Mouse (Mus musculus): ENCODE data around the gene Chrd. TPM values are rescaled to one million over a fixed set of nuclear protein-coding genes. Genes with fewer than 3 reads are reported as not detected.

Gene Chrd
- polyA plus RNA-seq, 1 experiment, result 1.1 TPM

DNA sequence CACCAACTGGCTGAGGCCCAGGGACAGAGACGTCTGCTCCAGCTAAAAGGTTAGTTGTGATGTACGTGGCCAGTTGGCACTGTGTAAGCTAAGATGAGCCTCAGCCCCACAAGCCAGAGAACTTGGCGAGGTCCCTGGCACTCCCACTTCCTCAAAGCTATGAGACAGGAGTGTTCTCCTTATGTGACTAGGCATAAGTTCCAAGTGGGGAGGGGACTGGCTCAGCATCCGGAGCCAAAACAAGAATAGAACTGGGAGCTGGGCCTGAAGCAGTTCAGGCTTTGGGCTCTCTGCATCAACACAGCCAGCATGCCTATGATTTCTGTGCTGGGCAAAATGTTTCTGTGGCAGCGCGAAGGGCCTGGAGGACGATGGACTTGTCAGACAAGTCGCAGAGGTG, 38.1 kb upstream of the Chrd start:
- no peak overlapping the region for H3K4me3 ChIP-seq (ENCODE audit: low read depth, low read length)
- H3K27ac ChIP-seq (ENCODE audit: insufficient read depth, low read length), result no peak overlapping the region
- H3K9ac ChIP-seq (ENCODE audit: low read depth, poor library complexity, severe bottlenecking), result no peak overlapping the region
- peaks cover 3% of the 10 kb centered on the region for H3K4me1 ChIP-seq (ENCODE audit: control insufficient read depth, insufficient read depth, low read length)
- no peaks in the 10 kb centered on the region for H3K9me3 ChIP-seq (replicated peaks; ENCODE audit: control insufficient read depth, insufficient read depth, low read length, poor library complexity, severe bottlenecking)
- H3K36me3 ChIP-seq (ENCODE audit: control insufficient read depth, insufficient read depth, low read length, poor library complexity, severe bottlenecking), result peaks cover 12% of the 10 kb centered on the region
- H3K27me3 ChIP-seq (ENCODE audit: control insufficient read depth, insufficient read depth, low read length, poor library complexity, severe bottlenecking), result no peaks in the 10 kb centered on the region
- TF ChIP-seq CTCF (IDR thresholded peaks at IDR 0.05; ENCODE audit: low read depth, low read length) (no peak), EP300 (IDR thresholded peaks at IDR 0.05; ENCODE audit: insufficient read depth, low read depth, low read length) (no peak), POLR2A (IDR thresholded peaks at IDR 0.05; ENCODE audit: insufficient read depth, low read length) (no peak)

GRCm38 (mm10) chr16:20695622-20696323, 37.2 kb upstream of the Chrd start:
- no peak for TF ChIP-seq POLR2A (IDR thresholded peaks at IDR 0.05; ENCODE audit: insufficient read depth, low read length)
- no peak for TF ChIP-seq EP300 (IDR thresholded peaks at IDR 0.05; ENCODE audit: insufficient read depth, low read depth, low read length)
- TF ChIP-seq CTCF (IDR thresholded peaks at IDR 0.05; ENCODE audit: low read depth, low read length), result no peak
- Histone ChIP-seq H3K4me1 (ENCODE audit: control insufficient read depth, insufficient read depth, low read length) (peaks cover 3% of the 10 kb centered on the region), H3K4me3 (ENCODE audit: low read depth, low read length) (peak overlapping the region; percentile 36), H3K27me3 (ENCODE audit: control insufficient read depth, insufficient read depth, low read length, poor library complexity, severe bottlenecking) (no peaks in the 10 kb centered on the region), H3K9ac (ENCODE audit: low read depth, poor library complexity, severe bottlenecking) (no peak overlapping the region), H3K27ac (ENCODE audit: insufficient read depth, low read length) (no peak overlapping the region), H3K9me3 (replicated peaks; ENCODE audit: control insufficient read depth, insufficient read depth, low read length, poor library complexity, severe bottlenecking) (no peaks in the 10 kb centered on the region), H3K36me3 (ENCODE audit: control insufficient read depth, insufficient read depth, low read length, poor library complexity, severe bottlenecking) (peaks cover 5% of the 10 kb centered on the region)

DNA sequence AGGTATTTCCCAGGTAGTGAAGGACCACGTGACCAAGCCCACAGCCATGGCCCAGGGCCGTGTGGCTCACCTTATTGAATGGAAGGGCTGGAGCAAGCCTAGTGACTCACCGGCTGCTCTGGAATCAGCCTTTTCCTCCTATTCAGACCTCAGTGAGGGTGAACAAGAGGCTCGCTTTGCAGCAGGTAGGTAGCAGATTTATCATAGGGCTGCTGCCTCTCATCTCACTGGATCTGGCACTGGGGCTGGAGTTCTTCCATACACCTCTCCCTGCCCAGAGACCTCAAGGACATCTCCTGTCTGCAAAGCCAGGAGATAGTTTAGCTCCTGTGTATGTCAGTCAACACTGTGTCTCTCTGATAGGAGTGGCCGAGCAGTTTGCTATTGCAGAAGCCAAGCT, 33.7 kb upstream of the Chrd start:
- Histone ChIP-seq H3K9ac (ENCODE audit: low read depth, poor library complexity, severe bottlenecking) (no peak overlapping the region), H3K4me1 (ENCODE audit: control insufficient read depth, insufficient read depth, low read length) (no peaks in the 10 kb centered on the region), H3K9me3 (replicated peaks; ENCODE audit: control insufficient read depth, insufficient read depth, low read length, poor library complexity, severe bottlenecking) (no peaks in the 10 kb centered on the region), H3K27ac (ENCODE audit: insufficient read depth, low read length) (no peak overlapping the region), H3K4me3 (ENCODE audit: low read depth, low read length) (no peak overlapping the region), H3K36me3 (ENCODE audit: control insufficient read depth, insufficient read depth, low read length, poor library complexity, severe bottlenecking) (no peaks in the 10 kb centered on the region), H3K27me3 (ENCODE audit: control insufficient read depth, insufficient read depth, low read length, poor library complexity, severe bottlenecking) (no peaks in the 10 kb centered on the region)
- TF ChIP-seq CTCF (IDR thresholded peaks at IDR 0.05; ENCODE audit: low read depth, low read length) (no peak), EP300 (IDR thresholded peaks at IDR 0.05; ENCODE audit: insufficient read depth, low read depth, low read length) (no peak), POLR2A (IDR thresholded peaks at IDR 0.05; ENCODE audit: insufficient read depth, low read length) (no peak)

DNA sequence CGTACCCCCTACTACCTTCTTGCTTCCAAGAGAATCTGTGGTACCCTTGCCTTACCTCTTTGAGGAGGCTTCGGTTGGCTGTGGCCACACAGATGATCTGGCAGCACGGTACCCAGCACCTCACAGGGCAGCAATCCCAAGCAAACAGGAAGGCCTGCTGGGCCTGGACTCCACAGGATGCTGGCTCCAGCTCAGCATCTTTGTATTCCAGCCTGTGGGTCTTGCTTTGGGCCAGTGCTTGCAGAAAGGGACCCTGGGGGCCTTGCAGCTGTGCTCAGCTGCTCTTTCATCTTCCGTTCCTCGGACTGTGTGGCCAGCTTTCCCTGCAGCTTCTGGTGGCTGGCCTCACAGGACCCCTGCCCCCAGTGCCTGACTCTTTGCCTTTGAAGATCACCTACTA, 32.9 kb upstream of the Chrd start:
- H3K36me3 ChIP-seq (ENCODE audit: control insufficient read depth, insufficient read depth, low read length, poor library complexity, severe bottlenecking), result no peaks in the 10 kb centered on the region
- no peak overlapping the region for H3K9ac ChIP-seq (ENCODE audit: low read depth, poor library complexity, severe bottlenecking)
- H3K4me3 ChIP-seq (ENCODE audit: low read depth, low read length), result no peak overlapping the region
- no peaks in the 10 kb centered on the region for H3K9me3 ChIP-seq (replicated peaks; ENCODE audit: control insufficient read depth, insufficient read depth, low read length, poor library complexity, severe bottlenecking)
- no peaks in the 10 kb centered on the region for H3K27me3 ChIP-seq (ENCODE audit: control insufficient read depth, insufficient read depth, low read length, poor library complexity, severe bottlenecking)
- H3K4me1 ChIP-seq (ENCODE audit: control insufficient read depth, insufficient read depth, low read length), result no peaks in the 10 kb centered on the region
- TF ChIP-seq EP300 (IDR thresholded peaks at IDR 0.05; ENCODE audit: insufficient read depth, low read depth, low read length), result no peak
- no peak for TF ChIP-seq POLR2A (IDR thresholded peaks at IDR 0.05; ENCODE audit: insufficient read depth, low read length)
- TF ChIP-seq CTCF (IDR thresholded peaks at IDR 0.05; ENCODE audit: low read depth, low read length), result no peak
- H3K27ac ChIP-seq (ENCODE audit: insufficient read depth, low read length), result no peak overlapping the region

DNA sequence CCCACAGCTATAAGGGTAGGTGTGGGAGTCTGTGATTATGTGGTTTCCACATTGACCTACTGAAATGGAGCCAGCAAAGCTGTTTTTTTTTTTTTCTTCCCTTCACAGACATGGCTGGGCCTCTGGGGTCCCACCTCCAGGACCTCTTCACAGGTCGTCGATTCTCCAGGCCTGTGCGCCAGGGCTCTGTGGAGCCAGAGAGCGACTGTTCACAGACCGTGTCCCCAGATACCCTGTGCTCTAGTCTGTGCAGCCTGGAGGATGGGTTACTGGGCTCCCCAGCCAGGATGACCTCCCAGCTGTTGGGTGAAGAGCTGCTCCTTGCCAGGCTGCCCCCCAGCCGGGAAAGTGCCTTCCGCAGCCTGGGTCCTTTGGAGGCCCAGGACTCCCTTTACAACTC, 31.6 kb upstream of the Chrd start:
- TF ChIP-seq EP300 (IDR thresholded peaks at IDR 0.05; ENCODE audit: insufficient read depth, low read depth, low read length), result no peak
- no peak for TF ChIP-seq CTCF (IDR thresholded peaks at IDR 0.05; ENCODE audit: low read depth, low read length)
- no peak for TF ChIP-seq POLR2A (IDR thresholded peaks at IDR 0.05; ENCODE audit: insufficient read depth, low read length)
- 0 out of 2 replicates have a peak, but pooled peaks cover 5% of the 10 kb centered on the region for H3K36me3 ChIP-seq (ENCODE audit: control insufficient read depth, insufficient read depth, low read length, poor library complexity, severe bottlenecking)
- H3K4me1 ChIP-seq (ENCODE audit: control insufficient read depth, insufficient read depth, low read length), result no peaks in the 10 kb centered on the region
- H3K27me3 ChIP-seq (ENCODE audit: control insufficient read depth, insufficient read depth, low read length, poor library complexity, severe bottlenecking), result no peaks in the 10 kb centered on the region
- H3K27ac ChIP-seq (ENCODE audit: insufficient read depth, low read length), result peak overlapping the region; percentile 71; the same call in 1 of the 2 replicates
- H3K9ac ChIP-seq (ENCODE audit: low read depth, poor library complexity, severe bottlenecking), result peak overlapping the region; percentile 54
- H3K9me3 ChIP-seq (replicated peaks; ENCODE audit: control insufficient read depth, insufficient read depth, low read length, poor library complexity, severe bottlenecking), result no peaks in the 10 kb centered on the region
- peak overlapping the region; percentile 66 for H3K4me3 ChIP-seq (ENCODE audit: low read depth, low read length)

DNA sequence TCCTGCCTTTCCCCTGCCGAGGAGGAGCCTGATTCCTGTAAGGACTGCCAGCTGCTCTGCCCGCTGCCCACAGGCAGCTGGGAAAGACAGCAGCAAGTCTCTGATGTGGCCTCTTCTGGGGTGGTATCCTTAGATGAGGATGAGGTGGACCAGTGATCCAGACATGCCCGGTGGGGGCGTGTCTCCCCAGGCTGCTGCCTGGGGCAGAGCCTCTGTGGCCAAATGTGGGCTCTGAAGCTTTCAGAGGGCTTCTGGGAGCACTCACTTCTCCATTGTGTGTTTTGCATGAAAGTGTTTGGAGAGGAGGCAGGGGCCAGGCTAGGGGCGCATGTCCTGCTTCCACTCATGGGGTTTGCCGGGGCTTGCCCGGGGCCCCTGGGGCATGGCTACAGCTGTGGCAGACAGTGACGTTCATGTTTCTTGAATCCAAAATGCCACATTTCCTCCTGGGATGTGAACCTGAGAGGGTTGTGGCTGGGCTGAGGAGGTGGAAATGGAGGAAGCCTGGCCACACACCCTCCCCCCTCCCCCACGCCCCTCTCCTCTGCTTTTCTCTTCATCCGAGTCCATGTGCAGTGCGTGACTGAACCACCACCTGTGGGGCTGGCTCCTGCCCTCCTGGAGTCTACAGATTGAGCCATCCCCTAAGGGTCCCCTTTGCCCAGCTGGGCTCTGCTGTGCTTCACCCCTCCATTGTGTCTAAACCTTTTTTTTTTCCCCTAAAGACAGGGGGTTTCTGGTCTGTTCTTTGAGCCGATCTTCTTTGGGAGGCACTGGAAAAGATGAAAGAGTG, 31.0 kb upstream of the Chrd start:
- H3K27ac ChIP-seq (ENCODE audit: insufficient read depth, low read length), result peak overlapping the region; percentile 71
- peak overlapping the region; percentile 54 for H3K9ac ChIP-seq (ENCODE audit: low read depth, poor library complexity, severe bottlenecking)
- H3K36me3 ChIP-seq (ENCODE audit: control insufficient read depth, insufficient read depth, low read length, poor library complexity, severe bottlenecking), result 0 out of 2 replicates have a peak, but pooled peaks cover 5% of the 10 kb centered on the region
- TF ChIP-seq POLR2A (IDR thresholded peaks at IDR 0.05; ENCODE audit: insufficient read depth, low read length), result no peak
- no peaks in the 10 kb centered on the region for H3K4me1 ChIP-seq (ENCODE audit: control insufficient read depth, insufficient read depth, low read length)
- no peaks in the 10 kb centered on the region for H3K9me3 ChIP-seq (replicated peaks; ENCODE audit: control insufficient read depth, insufficient read depth, low read length, poor library complexity, severe bottlenecking)
- no peaks in the 10 kb centered on the region for H3K27me3 ChIP-seq (ENCODE audit: control insufficient read depth, insufficient read depth, low read length, poor library complexity, severe bottlenecking)
- H3K4me3 ChIP-seq (ENCODE audit: low read depth, low read length), result peak overlapping the region; percentile 66

Data from ES-Bruce4 (cell line).